Mouse (Mus musculus) stomach, postnatal 0 days (tissue): ENCODE results near the gene Madd.

Source experiments
- CTCF ChIP-seq: IDR thresholded peaks from 2 replicates; pipeline ENCODE4 v1.5.1; 2016; ENCODE audit warnings: antibody characterized with exemption, low read depth, mild to moderate bottlenecking, moderate library complexity
- EP300 ChIP-seq: optimal IDR thresholded peaks from 2 replicates; pipeline ENCODE3; 2016; ENCODE audit warnings: antibody characterized with exemption

- TF ChIP-seq CTCF (no peak), EP300 (no peak)
These were observed 86.6 kb downstream of the Madd start for GRCm38 (mm10) chr2:91097015-91097414.
